Mouse (Mus musculus) spleen, adult 2 months (tissue): ENCODE data around the gene C9. TPM values are rescaled to one million over a fixed set of nuclear protein-coding genes. Genes with fewer than 3 reads are reported as not detected.

Source experiments
- DNase-seq, 2 experiments: peaks; one replicate each; pipeline versions ENCODE4 v3.0.0 to v3.0.0-alpha.2; 2012 to 2021; ENCODE audit warnings: low spot score in 2 of 2, low read depth in 1 of 2
- H3K27ac ChIP-seq: fragments of 200-500 bp; 2 replicates; pipeline ENCODE4 v1.5.1; 2012; ENCODE audit warnings: low read length, inconsistent platforms; ENCODE audit not compliant: insufficient read depth
- H3K27me3 ChIP-seq: fragments of 200-500 bp; 2 replicates; pipeline ENCODE4 v1.6.1; 2012; ENCODE audit warnings: mild to moderate bottlenecking, moderate library complexity, low read length, inconsistent platforms; ENCODE audit not compliant: control insufficient read depth, insufficient read depth
- H3K36me3 ChIP-seq: fragments of 200-500 bp; 2 replicates; pipeline ENCODE4 v1.6.1; 2012; ENCODE audit warnings: mild to moderate bottlenecking, low read length, inconsistent platforms; ENCODE audit not compliant: control insufficient read depth, insufficient read depth
- H3K4me1 ChIP-seq: fragments of 200-500 bp; 2 replicates; pipeline ENCODE4 v1.6.1; 2011; ENCODE audit warnings: inconsistent platforms; ENCODE audit not compliant: control insufficient read depth, insufficient read depth, insufficient read length
- H3K4me3 ChIP-seq: fragments of 200-500 bp; 2 replicates; pipeline ENCODE4 v1.5.1; 2011; ENCODE audit warnings: mild to moderate bottlenecking, inconsistent platforms; ENCODE audit not compliant: insufficient read depth, insufficient read length; ENCODE audit errors: extremely low read depth
- CTCF ChIP-seq: fragments of 200-500 bp; IDR thresholded peaks from 2 replicates; pipeline ENCODE4 v1.5.1; 2011; ENCODE audit warnings: mild to moderate bottlenecking, inconsistent platforms; ENCODE audit not compliant: insufficient read depth, insufficient read length, insufficient replicate concordance; ENCODE audit errors: extremely low read depth
- POLR2A ChIP-seq: fragments of 200-500 bp; IDR thresholded peaks from 2 replicates; pipeline ENCODE4 v1.6.1; 2011; ENCODE audit warnings: low read depth, low read length, inconsistent platforms
- WGBS: fragments of 180-500 bp; shearing (Covaris S2); methylation state at CpG from one replicate; pipeline ENCODE4 v1.1.7; 2018; 5-methylcytosine and 5-hydroxymethylcytosine counted together
- polyA plus RNA-seq: library from polyadenylated mRNA; depleted of rRNA; stranded (reverse); fragments of >200 nt; gene quantifications from 2 replicates; pipeline ENCODE4 v1.2.3, GENCODE M21; 2012; rRNA removed

C9 gene
- polyA plus RNA-seq: not detected in 2 replicates

DNA sequence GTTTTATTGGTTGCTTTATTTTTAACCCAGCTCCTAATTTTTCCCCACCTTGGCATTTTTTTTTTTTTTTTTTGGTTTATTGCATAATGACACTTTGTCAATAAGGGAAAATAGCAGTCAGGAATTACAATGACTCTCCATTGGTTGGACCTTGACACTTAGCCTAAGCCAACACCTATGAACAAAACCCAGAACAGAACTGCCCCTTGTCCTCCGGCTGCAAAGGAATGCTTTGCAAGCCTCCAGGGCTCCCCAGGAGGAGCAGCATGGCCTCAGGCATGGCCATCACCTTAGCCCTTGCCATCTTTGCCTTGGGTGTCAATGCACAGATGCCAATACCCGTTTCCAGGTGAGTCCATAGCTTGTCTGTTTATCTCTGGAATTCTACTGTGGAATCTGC, at the start of gene C9:
TSS of gene C9 (plus strand) at position 193 of the 400 bp plus-strand sequence.
- H3K4me1 ChIP-seq: no peaks in the 10 kb centered on the region
- 79% methylated on average over 2 of the region's 2 CpGs for WGBS
- H3K4me3 ChIP-seq: no peak within 1 kb of the TSS
- TF ChIP-seq CTCF: no peak
- TF ChIP-seq POLR2A: no peak
- no peak within 1 kb of the TSS for H3K27ac ChIP-seq
- H3K27me3 ChIP-seq: no peaks in the 10 kb centered on the region
- no peak for DNase-seq
- H3K36me3 ChIP-seq: no peaks in the 10 kb centered on the region

DNA sequence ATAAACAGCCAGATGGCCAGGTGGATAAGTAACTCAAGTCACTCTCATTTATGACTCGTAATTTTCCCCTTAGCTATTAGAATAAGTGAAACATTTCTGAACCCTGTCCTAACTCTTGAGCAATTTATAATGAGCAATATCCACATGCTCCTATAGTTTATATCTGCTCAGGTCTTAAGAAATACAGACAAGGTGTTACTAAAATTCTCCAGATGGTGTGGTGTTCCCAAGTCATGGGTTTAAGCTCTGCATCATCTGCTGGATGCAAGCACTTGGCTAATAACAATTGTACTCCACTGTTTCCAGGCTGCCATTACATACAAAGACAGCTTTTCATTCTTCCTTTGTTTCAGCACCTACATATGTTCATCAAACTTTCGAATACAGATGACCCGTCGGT, 46.9 kb upstream of the C9 start:
- H3K4me3 ChIP-seq: no peak overlapping the region
- no peak for DNase-seq
- WGBS: 87% methylated on average over 4 of the region's 4 CpGs
- no peaks in the 10 kb centered on the region for H3K4me1 ChIP-seq
- H3K27me3 ChIP-seq: no peaks in the 10 kb centered on the region
- TF ChIP-seq POLR2A (no peak), CTCF (no peak)
- no peak overlapping the region for H3K27ac ChIP-seq
- H3K36me3 ChIP-seq: no peaks in the 10 kb centered on the region

GRCm38 (mm10) chr15:6398881-6399280, 46.2 kb upstream of the C9 start:
- TF ChIP-seq POLR2A (no peak), CTCF (no peak)
- WGBS: 91% methylated on average over 6 of the region's 6 CpGs

GRCm38 (mm10) chr15:6400115-6400514, 45.0 kb upstream of the C9 start:
- 86% methylated on average over 8 of the region's 8 CpGs for WGBS

More at GRCm38 (mm10) chr15:6398881-6399280, 46.2 kb upstream of the C9 start:
- Histone ChIP-seq H3K4me3 (no peak overlapping the region), H3K4me1 (no peaks in the 10 kb centered on the region), H3K27ac (no peak overlapping the region), H3K36me3 (no peaks in the 10 kb centered on the region), H3K27me3 (no peaks in the 10 kb centered on the region)
- DNase-seq: no peak

GRCm38 (mm10) chr15:6402433-6402832, 42.7 kb upstream of the C9 start:
- Histone ChIP-seq H3K27ac (no peak overlapping the region), H3K4me1 (no peaks in the 10 kb centered on the region), H3K27me3 (no peaks in the 10 kb centered on the region), H3K4me3 (no peak overlapping the region), H3K36me3 (no peaks in the 10 kb centered on the region)
- 93% methylated on average over 2 of the region's 2 CpGs for WGBS
- TF ChIP-seq CTCF: no peak
- no peak for DNase-seq

More at GRCm38 (mm10) chr15:6400115-6400514, 45.0 kb upstream of the C9 start:
- no peak overlapping the region for H3K4me3 ChIP-seq
- no peaks in the 10 kb centered on the region for H3K36me3 ChIP-seq
- no peak for TF ChIP-seq CTCF
- TF ChIP-seq POLR2A: no peak
- H3K4me1 ChIP-seq: no peaks in the 10 kb centered on the region
- H3K27ac ChIP-seq: no peak overlapping the region
- no peak for DNase-seq
- H3K27me3 ChIP-seq: no peaks in the 10 kb centered on the region

DNA sequence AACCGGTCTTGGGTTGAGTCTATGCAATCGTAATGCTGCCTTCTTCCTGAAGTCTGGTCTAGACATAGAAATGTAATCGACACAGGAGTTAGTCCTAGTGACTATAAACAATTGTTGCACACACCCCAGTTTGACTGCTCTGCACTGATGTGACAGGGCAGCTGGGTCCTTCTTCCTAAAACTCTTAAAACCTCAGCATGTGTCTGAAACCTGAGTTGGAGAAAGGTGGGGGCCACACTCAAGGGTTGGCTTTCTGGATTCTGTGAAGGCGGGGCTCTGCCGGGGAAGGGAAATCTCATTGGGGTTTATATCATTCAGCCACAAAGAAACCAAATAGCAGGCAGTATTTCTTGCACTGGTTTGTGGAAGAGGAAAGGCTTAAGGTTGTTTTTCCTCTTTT, 41.0 kb upstream of the C9 start:
- no peak for DNase-seq
- no peaks in the 10 kb centered on the region for H3K27me3 ChIP-seq
- TF ChIP-seq POLR2A (no peak), CTCF (no peak)
- WGBS: 35% methylated on average over 5 of the region's 5 CpGs
- H3K36me3 ChIP-seq: no peaks in the 10 kb centered on the region
- no peaks in the 10 kb centered on the region for H3K4me1 ChIP-seq
- H3K27ac ChIP-seq: no peak overlapping the region
- H3K4me3 ChIP-seq: no peak overlapping the region

DNA sequence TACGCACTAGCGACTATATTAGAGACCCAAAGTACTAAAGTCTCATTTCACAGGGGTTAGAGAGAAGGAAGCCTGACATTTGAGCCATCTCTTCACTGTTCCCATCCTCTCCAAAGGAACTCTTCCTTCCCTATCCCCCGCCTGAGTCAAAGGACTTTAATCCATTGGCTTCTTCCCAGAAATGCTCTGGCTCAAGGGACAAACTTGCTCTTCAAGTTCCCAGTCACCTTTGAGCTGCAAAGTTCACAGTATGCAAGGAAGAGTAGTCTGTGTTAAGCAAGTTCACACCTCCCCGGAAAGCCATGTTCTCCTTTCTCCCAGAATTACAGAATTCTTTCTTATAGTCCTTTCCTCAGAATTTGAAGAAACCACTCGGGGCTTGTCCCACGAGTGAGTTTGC, 38.4 kb upstream of the C9 start:
- no peak for DNase-seq
- Histone ChIP-seq H3K36me3 (no peaks in the 10 kb centered on the region), H3K4me3 (no peak overlapping the region), H3K4me1 (no peaks in the 10 kb centered on the region), H3K27me3 (no peaks in the 10 kb centered on the region), H3K27ac (no peak overlapping the region)
- TF ChIP-seq CTCF: no peak
- no peak for TF ChIP-seq POLR2A
- WGBS: 90% methylated on average over 6 of the region's 6 CpGs
